8 mouse cellular contexts compared by ENCODE assay signal in the genomic region with DNA sequence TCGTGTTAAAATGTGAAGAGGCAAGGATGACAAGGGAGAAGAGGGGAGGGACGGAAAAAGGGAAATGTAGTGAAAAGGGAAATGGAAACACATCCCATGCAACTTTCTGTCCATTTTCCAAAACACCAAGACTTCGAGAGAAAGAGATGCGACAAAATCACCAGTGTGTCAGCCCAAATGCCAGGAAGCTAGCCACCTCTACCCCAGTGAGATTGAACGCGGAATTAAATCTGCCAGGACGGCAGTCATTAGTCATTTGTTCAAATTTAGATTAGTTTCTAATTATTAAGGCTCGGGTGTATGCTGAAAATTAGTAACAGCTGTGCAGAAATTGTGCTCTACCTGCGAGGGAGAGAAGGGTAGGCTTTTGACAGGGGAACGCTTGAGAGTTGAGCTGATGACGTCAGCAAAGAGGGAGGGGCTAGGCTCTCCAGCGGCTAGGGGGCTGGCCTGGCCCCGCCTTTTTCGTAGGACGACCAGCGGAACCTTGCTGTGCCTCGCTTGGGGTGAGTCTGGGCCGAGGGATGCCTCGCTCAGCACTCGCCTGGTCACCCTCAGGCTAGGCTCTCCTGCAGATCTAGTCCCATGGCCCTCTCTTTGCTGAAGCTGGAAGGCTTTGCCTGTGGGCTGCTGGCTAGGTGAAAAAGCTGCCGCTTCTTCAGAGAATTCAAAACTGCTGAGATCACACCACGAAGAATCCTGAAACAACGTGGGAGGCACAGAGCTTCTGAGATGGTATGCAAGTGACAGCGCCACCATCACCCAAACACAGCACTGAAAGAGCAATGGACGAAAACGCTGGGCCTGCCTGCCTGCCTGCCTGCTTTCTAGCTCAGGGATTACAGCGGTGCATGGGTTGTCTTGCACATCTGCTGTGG. TPM values are rescaled to one million over a fixed set of nuclear protein-coding genes. Genes with fewer than 3 reads are reported as not detected.
DNase-seq lines count a peak whose midpoint lies in the region; ATAC-seq and TF ChIP-seq lines count a peak whose summit lies in the region.

No protein-coding gene starts in this region.

- H3K4me1 ChIP-seq in bone marrow, adult 2 months (ENCODE audit: control insufficient read depth, insufficient read depth, low read length) = peaks cover 5% of the 10 kb centered on the region
- H3K4me1 ChIP-seq in heart, embryonic 14.5 days (ENCODE audit: control insufficient read depth in 2 of 2, insufficient read depth in 2 of 2, low read length in 2 of 2) = 0 out of 4 replicates have a peak, but pooled peaks cover 0 to 5% of the 10 kb centered on the region in 2 experiments
- no peaks in the 10 kb centered on the region for H3K4me1 ChIP-seq in liver, adult 2 months (ENCODE audit: control insufficient read depth, insufficient read depth, low read length)
- H3K4me1 ChIP-seq in midbrain, postnatal 0 days (ENCODE audit: insufficient read depth, low read length) = no peaks in the 10 kb centered on the region

- ATAC-seq in erythroblast, adult 5-6 weeks (replicated peaks; ENCODE audit: low FRiP score, poor library complexity, severe bottlenecking) = 0 out of 2 replicates have a peak, but pooled peaks have one; percentile 54
- peak; percentile 69 for ATAC-seq in heart, embryonic 14.5 days (ENCODE audit: insufficient number of reproducible peaks, insufficient read depth, low FRiP score, low read depth)
- ATAC-seq in midbrain, postnatal 0 days (ENCODE audit: low FRiP score) = peak; percentile 92

- H3K79me2 ChIP-seq in liver, adult 2 months (ENCODE audit: control insufficient read depth, insufficient read depth, low read length) = no peaks in the 10 kb centered on the region

- no peak for TF ChIP-seq CTCF in bone marrow, adult 2 months (IDR thresholded peaks at IDR 0.05; ENCODE audit: control insufficient read depth, insufficient read depth, low read length)
- TF ChIP-seq CTCF in liver, adult 2 months (IDR thresholded peaks at IDR 0.05; ENCODE audit: low read depth, low read length) = no peak
- peak; percentile 62 for TF ChIP-seq CTCF in midbrain, postnatal 0 days (IDR thresholded peaks at IDR 0.05)

- H3K36me3 ChIP-seq in heart, embryonic 14.5 days (ENCODE audit: control insufficient read depth, insufficient read depth, low read length) = 0 out of 2 replicates have a peak, but pooled peaks cover 4% of the 10 kb centered on the region
- H3K36me3 ChIP-seq in liver, adult 2 months (ENCODE audit: control insufficient read depth, insufficient read depth, low read length) = no peaks in the 10 kb centered on the region
- no peaks in the 10 kb centered on the region; the same call in 1 of the 2 replicates for H3K36me3 ChIP-seq in midbrain, postnatal 0 days (ENCODE audit: insufficient read depth, low read length)

- DNase-seq in 416B (ENCODE audit: low read depth) = peak; percentile 48
- DNase-seq in kidney, postnatal 10 days = peak; percentile 84
- DNase-seq in liver, adult 2 months (ENCODE audit: extremely low read depth, low read depth, low spot score) = peak; percentile 9
- peak; percentile 85 for DNase-seq in midbrain, postnatal 0 days (ENCODE audit: low spot score)
- peak; percentile 60 for DNase-seq in testis, postnatal 14 days (ENCODE audit: low spot score)

- H3K9me3 ChIP-seq in heart, embryonic 14.5 days (ENCODE audit: control insufficient read depth, low read length) = no peaks in the 10 kb centered on the region
- H3K9me3 ChIP-seq in midbrain, postnatal 0 days (ENCODE audit: low read length) = no peaks in the 10 kb centered on the region

- peak overlapping the region; percentile 67 for H3K9ac ChIP-seq in heart, embryonic 14.5 days (ENCODE audit: low read length)
- H3K9ac ChIP-seq in liver, adult 2 months (ENCODE audit: low read depth, low read length) = no peak overlapping the region
- H3K9ac ChIP-seq in midbrain, postnatal 0 days (replicated peaks; ENCODE audit: low read length, poor library complexity, severe bottlenecking) = peak overlapping the region; percentile 53

- TF ChIP-seq POLR2A in bone marrow, adult 2 months (IDR thresholded peaks at IDR 0.05; ENCODE audit: borderline replicate concordance, control insufficient read depth, low read depth, low read length) = 0 out of 2 replicates have a peak, but pooled peaks have one; percentile 17
- TF ChIP-seq POLR2A in liver, adult 2 months (IDR thresholded peaks at IDR 0.05; ENCODE audit: extremely low read depth, insufficient read depth, low read length) = no peak

- H3K4me3 ChIP-seq in bone marrow, adult 2 months (replicated peaks; ENCODE audit: control insufficient read depth, low read depth, low read length) = peak overlapping the region; percentile 70
- peak overlapping the region; percentile 39 to 48 for H3K4me3 ChIP-seq in heart, embryonic 14.5 days (ENCODE audit: control insufficient read depth in 1 of 2, insufficient read depth in 1 of 2, low read depth in 1 of 2, low read length in 2 of 2)
- H3K4me3 ChIP-seq in liver, adult 2 months (ENCODE audit: insufficient read depth, low read depth, low read length) = no peak overlapping the region; the same call in 1 of the 2 replicates
- H3K4me3 ChIP-seq in midbrain, postnatal 0 days (ENCODE audit: low read depth, low read length) = peak overlapping the region; percentile 44

- H3K4me2 ChIP-seq in heart, embryonic 14.5 days (ENCODE audit: low read length) = peak overlapping the region; percentile 91
- H3K4me2 ChIP-seq in midbrain, postnatal 0 days (ENCODE audit: low read depth, low read length, poor library complexity, severe bottlenecking) = peak overlapping the region; percentile 77

- WGBS in bone marrow, adult 2 months = 45% methylated on average over 27 of the region's 27 CpGs
- 18% methylated on average over 27 of the region's 27 CpGs for WGBS in heart, embryonic 14.5 days
- 25% methylated on average over 27 of the region's 27 CpGs for WGBS in liver, adult 2 months
- WGBS in midbrain, postnatal 0 days = 20% methylated on average over 27 of the region's 27 CpGs

- H3K27ac ChIP-seq in bone marrow, adult 2 months (ENCODE audit: control insufficient read depth, insufficient read depth, low read depth, low read length, poor library complexity) = peak overlapping the region; percentile 55
- no peak overlapping the region for H3K27ac ChIP-seq in heart, embryonic 14.5 days (replicated peaks in 1 of 2; ENCODE audit: control insufficient read depth in 1 of 2, insufficient read depth in 1 of 2, low read depth in 2 of 2, low read length in 2 of 2)
- H3K27ac ChIP-seq in liver, adult 2 months (replicated peaks; ENCODE audit: insufficient read depth, low read depth, low read length) = no peak overlapping the region
- peak overlapping the region; percentile 67 for H3K27ac ChIP-seq in midbrain, postnatal 0 days (ENCODE audit: low read depth, low read length)

- no peaks in the 10 kb centered on the region for H3K27me3 ChIP-seq in heart, embryonic 14.5 days (ENCODE audit: control insufficient read depth, insufficient read depth, low read length)
- H3K27me3 ChIP-seq in liver, adult 2 months (ENCODE audit: control insufficient read depth, insufficient read depth, low read length) = peaks cover 3% of the 10 kb centered on the region; the same call in 1 of the 2 replicates
- no peaks in the 10 kb centered on the region for H3K27me3 ChIP-seq in midbrain, postnatal 0 days (ENCODE audit: insufficient read depth, low read length)

RNA-seq across cellular contexts. Expression of a gene that starts 15.9 kb away (rescaled TPM):
- polyA plus RNA-seq in bone marrow, adult 2 months (2011; ENCODE audit: insufficient read depth, insufficient read length, low replicate concordance, missing spikeins) = 47.4 and 85.5 TPM in 2 replicates
- total RNA-seq in erythroblast, adult 5-6 weeks (2015; ENCODE audit: low replicate concordance) = 83.8 and 109 TPM in 2 replicates
- 51.7 and 65.7 TPM in 2 replicates for total RNA-seq in erythroblast, adult 5-6 weeks (2017; ENCODE audit: low replicate concordance)
- 0.90 and 1.0 TPM in 2 replicates for polyA plus RNA-seq in heart, embryonic 14.5 days (2014; fragmentation: Nextera tagmentation; extraction: Ambion mirVana)
- total RNA-seq in liver, adult 2 months (2014; rRNA removed) = 0.09 TPM in 1 of 2 replicates, not detected in the other
- 0.10 TPM in 1 of 2 replicates, not detected in the other for polyA plus RNA-seq in liver, adult 2 months (2012; rRNA removed)
- total RNA-seq in midbrain, postnatal 0 days (2014; rRNA removed) = 1.8 and 3.2 TPM in 2 replicates
- polyA plus RNA-seq in midbrain, postnatal 0 days (2015; fragmentation: Nextera tagmentation; extraction: Ambion mirVana) = 0.75 and 1.0 TPM in 2 replicates

Comparison
In these comparisons a context has a peak if more than half of its experiments do, and no peak if none do; other contexts are left out.
1. DNase-seq: peak in every context shown above with its lines; median percentile 85 in midbrain, postnatal 0 days; 84 in kidney, postnatal 10 days; 60 in testis, postnatal 14 days; 48 in 416B; 9 in liver, adult 2 months.
2. H3K27ac ChIP-seq: peak in bone marrow, adult 2 months (single experiment) and midbrain, postnatal 0 days (single experiment); none in heart, embryonic 14.5 days (0 of 2) and liver, adult 2 months (single experiment).
3. RNA of a gene that starts 15.9 kb away (polyA plus RNA-seq): 47.4 to 85.5 TPM in bone marrow, adult 2 months; 0.75 to 1.0 TPM in midbrain, postnatal 0 days, 0.90 to 1.0 TPM in heart, embryonic 14.5 days and 0.10 TPM in liver, adult 2 months; every median in the first group is over 10 times any median in the second.
4. Peak in every context shown above with its lines, with median percentiles within 50 percentile points of each other: ATAC-seq.